Mouse (Mus musculus) lung, postnatal 10 days (tissue): ENCODE measurements around the gene Bcam.

ENCODE experiments used
- DNase-seq: peaks from one replicate; pipeline ENCODE4 v3.0.0; 2021

Bcam gene

DNA sequence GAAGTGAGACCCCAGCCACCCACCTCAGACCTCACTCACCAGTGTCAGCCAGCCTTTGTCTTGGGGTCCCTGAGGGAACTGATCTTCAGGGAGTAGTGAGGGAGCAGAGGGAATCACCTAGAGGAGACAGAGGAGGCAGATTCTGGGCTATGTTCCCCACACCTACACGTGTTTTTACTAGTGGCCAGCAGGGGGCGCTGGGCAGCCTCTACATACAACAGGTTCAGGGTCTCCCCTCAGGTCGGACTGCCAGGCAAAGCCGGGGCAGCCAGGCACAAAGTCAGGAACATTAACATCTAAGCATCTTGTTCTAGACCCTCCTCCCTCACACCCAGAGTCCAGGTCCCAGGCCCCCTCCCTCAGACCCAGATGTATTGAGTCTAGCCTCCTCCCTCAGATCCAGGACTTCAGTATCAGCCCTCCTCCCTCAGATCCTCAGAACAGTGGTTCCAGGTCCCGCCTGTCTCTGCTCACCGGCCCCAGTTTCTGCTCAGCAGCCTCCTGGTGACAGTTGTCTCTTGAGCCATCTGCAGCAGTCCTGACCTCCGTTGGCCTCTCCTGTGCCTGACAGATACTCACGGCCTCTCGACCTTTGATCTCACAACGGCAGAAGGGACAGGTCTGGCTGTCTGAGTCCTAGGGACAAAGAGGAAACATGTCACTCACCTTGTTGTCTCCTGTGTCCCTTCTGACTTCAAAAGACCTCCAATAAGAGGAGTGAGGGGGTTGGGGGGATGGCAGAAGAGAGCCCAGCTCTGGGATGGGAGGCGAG is 14.1 kb upstream of the Bcam start:
- DNase-seq, result no peak

DNA sequence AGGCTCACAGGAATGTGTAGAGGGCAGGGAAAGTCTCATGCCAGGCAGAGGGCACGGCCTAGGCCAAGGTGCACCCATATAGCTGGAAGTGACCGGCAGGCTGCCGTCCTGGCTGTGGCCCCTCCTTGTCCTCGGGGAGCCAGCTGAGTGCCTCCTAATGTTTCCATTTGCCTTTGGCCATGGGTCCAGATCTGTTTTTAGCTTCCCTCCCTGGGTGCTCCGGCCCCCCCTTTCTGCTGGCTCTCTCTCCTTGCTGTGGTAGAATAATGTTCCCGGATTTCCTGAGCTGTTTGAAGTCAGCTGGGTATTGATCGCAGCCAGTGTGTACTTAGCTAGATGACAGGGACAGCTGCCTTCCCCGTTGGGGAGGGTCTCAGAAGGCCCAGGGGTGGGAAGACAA is 12.8 kb upstream of the Bcam start:
- DNase-seq, result peak; percentile 73

DNA sequence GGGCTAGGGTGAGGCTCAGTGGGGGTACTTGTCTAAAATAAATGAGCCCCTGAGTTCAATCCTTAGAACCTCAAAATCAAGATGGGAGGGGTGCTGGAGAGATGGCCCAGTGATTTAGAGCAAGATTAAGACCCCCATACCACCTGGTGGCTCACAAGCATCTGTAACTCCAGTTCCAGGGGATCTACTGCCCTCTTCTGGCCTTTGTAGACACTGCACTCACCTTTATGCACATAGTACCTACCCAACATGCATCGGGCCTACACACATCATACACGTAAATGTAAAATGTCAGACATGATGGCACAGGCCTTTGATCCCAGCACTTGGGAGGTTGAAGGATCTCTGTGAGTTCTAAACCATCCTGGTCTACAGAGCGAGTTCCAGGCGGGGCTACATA is 11.8 kb upstream of the Bcam start:
- peak; percentile 77 for DNase-seq

DNA sequence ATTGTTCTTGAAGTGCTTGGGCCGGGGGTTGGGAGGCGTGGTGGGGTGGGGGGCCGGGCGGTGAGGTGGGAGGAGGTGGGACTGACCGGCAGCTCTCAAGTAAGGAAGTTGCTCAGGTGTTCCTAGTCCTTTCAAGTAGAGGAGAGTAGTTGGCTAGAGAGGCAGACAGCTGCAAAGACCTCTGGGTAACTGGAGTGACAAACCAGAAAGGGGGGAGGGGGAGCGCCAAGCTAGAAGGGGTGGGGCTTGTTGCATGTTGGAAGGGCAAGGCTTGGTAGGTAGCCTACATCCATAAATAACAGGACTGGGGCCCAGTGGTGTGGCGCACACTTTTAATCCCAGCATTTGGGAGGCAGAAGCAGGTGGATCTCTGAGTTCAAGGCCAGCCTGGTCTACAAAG is 10.9 kb upstream of the Bcam start:
- no peak for DNase-seq

DNA sequence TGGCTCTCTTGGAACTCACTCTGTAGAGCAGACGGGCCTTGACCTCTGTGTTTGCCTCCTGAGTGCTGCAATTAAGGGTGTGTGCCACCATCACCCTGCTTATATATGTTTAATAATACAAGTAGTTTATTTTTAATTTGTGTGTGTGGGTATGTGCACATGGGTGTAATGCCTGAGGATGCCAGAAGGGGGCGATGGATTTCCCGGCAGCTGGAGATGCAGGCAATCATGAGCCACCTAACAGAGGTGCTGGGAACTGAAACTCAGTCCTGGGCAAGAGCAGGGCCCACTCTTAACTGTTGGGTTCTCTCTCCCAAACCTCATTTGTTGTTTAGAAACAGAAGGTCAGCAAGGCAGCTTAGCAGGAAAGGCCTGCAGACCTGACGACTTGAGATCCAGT is 9.1 kb upstream of the Bcam start:
- no peak for DNase-seq

DNA sequence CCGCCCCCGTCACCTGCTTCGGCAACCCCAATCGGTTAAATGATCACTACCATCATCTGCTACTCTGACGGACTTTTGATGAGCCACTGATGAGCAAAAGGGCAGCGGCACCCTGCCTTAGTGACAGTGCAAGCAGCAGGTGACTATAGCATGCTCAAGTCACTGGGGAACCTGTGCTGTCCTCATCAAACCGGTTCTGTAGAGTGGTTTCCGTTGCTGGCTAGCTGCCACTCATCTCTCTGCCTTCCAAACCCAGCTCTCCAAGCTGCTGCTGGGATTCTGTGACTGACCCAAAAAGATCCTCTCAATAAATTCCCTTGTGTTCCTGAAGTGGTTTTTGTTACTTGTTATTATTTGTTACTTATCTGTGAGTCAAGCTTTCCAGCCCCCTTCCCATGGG is 7.8 kb upstream of the Bcam start:
- DNase-seq, result peak; percentile 68

DNA sequence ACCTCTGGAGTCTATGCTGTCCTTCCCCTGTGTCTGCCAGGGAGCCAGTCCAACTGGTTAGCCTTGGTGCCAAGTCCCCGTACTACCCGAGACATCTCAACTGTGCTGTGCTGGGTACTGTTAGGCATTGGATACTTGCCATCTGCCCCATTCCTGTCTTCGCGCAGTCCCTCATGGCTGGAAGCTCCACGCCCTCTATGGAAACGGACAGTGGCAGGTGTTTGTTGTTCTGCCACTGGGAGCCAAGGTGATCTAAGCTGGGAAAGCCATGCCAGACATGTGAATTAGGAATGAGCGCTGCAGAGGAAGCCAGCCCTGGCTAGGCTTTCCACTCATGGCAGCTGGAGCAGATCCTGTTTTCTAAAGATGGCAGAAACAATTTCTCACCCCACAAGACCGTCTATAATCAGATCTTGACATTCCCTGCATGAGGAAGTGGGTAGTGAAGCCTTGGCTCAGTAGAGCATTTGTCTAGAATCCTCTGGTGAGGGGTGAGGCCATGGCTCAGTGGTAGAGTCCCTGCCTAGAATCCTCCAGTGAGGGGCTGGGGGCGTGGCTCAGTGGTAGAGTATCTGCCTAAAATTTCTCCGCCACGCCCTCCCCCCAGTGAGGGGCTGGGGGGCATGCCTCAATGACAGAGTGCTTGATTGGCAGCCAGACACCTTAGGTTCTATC is 6.4 kb upstream of the Bcam start:
- no peak for DNase-seq

DNA sequence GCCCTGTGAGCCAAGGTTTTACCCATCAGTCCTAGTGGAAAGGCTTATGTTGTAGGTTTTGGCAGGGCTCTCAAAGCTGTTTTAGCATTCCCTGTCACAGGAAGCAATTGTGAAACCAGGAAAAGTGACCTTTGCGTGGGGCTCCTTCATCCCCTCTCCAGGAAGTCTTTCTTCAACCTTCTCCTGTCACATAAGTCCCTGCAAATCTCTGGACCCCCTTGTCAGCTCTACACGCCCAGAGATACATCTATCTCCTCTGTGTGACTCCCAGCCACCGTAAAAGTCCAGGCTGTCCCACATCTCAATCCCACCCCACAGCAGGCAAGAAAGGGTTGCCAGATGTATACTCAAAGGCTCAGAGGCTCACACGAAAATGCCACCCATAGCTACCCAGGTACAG is 866 bp upstream of the Bcam start:
- no peak for DNase-seq

DNA sequence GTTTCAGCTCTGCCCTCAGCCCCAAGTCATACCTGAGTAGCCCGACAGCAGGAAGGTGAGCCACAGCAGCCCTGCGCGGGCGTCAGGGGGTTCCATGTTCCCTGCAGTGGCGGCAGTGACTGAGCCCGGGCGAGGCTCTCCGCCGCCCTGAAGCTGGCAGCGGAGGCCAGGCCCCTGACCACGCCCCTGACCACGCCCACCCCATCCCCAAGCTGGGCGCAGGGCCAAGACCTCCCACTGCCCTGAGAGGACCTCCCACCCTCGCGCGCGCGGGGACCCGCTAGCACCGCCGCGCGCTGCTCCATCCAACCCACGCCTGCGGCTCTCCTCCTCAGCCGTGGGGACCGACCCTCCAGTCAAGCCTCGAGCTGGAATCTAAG is 451 bp downstream of the Bcam start:
- DNase-seq, result peak; percentile 94

DNA sequence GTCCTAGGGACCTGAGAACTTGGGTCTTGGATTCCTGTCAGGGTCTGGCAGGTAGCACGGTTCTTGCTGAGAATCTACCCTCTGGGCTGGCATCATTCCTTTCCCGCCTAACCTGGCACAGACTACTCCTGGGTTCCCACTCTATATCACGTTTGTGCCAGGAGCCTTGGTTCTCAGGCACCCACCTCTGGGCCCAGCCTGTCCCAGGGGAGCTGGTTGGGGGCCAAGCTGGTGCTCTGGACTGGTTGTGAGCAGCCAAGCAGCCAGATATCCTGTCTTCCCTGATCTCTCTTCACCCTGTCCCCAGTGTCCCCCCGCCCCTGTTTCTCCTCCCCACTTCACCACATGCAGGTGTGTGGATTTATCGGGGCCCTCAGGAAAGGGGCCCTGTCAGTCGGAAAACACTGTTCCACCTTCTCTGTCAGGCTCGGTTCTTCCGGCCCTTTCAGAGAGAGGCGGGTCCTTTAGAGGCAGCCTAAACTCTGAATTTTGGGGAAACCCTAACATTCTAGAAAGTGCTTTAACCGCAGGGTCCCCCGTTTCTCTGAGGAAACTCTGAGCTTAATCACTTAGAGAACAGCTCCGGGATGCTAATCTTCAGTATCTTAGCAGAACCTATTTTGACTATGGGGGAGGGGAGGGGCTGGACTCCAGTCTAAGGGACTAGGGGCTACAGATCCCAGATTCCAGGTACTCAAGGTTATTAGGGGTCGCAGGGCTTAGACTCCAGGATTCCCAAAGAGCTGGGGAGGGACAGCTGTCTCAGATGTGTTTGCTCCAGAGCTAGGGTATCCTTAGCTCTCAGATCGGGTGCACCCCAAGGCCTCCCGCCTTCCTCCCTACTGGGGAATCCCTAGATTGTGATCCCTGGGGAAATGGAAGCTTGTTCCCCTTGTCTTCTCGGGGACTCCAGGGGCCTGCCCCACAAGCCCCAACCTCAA is 1.1 kb downstream of the Bcam start:
- no peak for DNase-seq

DNA sequence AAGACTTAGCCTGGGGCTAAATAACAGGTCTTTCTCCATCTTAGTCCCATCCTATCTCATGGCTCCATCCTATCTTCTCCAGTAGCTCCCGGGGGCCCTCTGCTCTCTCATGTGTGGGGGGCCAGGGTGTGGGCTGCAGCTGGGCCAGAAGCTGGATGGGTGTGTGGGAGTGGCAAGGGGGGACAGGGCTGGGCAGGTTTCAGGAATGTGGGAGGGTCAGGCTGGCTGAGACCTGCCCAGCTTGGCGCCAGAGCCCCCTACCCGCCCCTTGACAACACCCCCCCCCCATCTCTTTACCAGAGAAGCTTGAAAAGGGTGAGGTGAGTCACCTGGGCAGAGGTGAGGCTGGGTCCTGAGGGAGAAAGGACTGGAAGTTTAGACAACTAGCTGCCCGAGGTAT is 1.8 kb downstream of the Bcam start:
- DNase-seq, result peak; percentile 28

DNA sequence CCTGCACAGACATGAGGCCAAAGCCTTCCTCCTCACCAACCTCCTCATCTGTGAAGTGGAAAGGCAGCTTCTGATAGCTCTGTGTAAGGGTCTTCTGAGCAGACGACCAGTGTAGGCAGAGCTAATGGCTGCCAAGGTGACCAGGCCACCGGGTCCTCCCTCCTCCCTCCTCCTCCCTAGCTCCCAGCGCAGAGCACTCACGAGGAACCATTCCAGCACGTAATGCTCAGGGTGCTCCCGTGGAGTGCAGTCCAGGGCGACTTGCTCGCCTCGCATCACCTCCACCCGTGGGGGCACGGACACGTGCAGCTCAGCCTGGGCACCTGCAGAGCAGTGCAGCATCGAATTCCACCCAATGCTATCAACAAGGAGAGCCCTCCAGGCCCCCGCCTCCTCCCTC is 2.6 kb downstream of the Bcam start:
- DNase-seq, result no peak

DNA sequence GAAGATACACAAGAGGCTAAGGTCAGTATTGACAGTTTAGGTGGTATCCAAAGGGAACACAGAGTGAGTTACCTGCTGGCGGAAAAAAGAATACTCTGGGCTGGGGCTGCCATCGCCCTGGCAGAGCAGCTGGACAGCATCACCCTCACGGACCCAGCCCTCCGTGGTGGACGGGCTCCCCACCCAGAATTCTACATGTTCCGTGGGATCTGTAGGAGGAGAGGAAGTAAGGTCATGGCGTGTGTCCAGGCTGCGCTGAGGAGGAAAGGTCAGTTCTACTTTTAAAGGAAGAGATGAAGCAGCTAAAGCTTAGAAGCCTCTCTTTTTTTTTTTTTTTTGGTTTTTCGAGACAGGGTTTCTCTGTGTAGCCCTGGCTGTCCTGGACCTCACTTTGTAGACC is 6.2 kb downstream of the Bcam start:
- no peak for DNase-seq

DNA sequence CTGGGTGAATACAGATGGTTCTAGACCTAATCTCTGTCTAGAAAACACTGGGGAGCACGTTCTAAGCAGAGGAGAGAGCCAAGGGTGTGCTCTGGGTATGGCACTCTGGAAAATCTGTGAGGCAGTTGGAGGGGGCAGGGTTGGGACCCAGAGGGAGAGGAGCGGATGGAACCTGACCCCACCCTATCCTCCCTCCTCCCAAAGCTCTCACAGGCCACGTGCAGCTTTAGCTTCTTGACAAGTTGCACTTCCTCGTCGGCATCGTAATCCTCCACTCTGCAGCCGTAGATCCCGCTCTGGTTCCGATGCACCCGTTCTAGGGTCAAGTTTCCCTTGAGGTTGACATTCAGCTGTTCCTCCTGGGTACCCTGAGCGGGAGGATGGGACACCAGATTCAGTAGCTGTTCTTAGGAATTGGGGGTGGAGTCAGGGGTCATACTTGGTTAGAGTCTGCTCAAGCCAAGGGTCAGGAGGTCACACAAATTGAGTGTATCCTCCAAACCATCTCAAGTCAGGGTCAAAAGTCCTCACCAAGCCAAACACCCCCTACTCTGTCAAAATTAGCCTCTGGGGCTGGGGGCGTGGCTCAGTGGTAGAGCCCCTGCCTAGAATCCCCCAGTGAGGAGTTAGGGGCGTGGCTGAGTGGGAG is 6.9 kb downstream of the Bcam start:
- DNase-seq, result peak; percentile 47

DNA sequence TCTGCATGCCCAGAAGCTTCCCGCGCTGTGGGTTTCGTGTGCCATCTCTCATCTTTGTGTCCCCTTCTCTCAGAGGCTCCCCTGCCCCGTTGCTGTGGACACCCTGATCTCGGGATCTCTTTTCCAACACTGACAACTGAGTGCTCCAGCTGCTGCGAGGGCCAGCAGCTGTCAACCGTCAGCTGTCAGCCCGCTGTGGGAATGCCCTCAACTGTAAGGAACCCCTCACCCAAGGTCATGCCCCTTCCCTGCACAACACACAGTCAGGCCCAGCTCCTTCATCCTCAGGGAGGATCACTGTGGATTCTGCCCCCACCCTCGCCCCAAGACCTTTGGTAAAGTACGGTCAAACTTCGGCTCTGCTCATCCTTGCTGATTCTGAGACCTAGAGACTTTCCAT is 8.5 kb downstream of the Bcam start:
- DNase-seq, result peak; percentile 47

DNA sequence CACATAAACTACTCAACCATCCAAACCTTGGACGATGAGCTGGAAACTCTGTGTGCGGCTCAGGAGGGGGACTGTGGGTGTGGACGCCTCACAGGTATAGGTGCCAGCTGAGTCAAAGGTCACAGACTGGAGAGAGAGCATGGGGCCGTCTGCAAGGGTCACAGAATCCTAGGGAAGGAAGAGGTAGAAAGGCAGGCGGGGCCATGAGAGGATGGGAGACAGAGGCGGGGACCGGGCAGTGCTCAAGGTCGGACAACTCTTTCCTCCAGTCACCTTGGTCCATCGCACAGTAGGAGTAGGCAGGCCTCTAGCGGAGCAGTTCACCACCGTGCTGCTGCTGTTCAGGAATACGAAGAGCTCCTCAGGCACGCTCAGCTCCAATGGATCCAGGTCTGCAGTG is 10.8 kb downstream of the Bcam start:
- DNase-seq, result no peak

DNA sequence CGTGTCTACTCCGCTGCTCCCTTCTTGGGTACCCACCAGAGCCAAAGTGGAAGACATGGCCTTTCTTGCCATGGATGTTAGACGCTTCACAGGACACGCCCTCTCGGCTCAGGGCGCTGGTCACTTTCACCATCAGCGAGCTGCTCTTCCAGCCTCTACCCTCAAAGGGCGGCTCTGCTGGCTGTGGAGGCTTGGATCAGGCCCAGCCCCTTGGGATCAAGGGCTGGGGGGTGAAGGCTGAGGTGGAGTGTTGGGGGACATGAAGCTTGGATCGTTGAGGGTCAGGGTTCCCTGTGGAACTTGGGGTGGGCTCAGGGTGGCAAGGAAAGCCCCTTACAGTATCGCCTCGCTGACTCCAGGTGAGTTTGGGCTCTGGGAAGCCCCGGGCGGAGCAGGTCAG is 12.2 kb downstream of the Bcam start:
- no peak for DNase-seq

DNA sequence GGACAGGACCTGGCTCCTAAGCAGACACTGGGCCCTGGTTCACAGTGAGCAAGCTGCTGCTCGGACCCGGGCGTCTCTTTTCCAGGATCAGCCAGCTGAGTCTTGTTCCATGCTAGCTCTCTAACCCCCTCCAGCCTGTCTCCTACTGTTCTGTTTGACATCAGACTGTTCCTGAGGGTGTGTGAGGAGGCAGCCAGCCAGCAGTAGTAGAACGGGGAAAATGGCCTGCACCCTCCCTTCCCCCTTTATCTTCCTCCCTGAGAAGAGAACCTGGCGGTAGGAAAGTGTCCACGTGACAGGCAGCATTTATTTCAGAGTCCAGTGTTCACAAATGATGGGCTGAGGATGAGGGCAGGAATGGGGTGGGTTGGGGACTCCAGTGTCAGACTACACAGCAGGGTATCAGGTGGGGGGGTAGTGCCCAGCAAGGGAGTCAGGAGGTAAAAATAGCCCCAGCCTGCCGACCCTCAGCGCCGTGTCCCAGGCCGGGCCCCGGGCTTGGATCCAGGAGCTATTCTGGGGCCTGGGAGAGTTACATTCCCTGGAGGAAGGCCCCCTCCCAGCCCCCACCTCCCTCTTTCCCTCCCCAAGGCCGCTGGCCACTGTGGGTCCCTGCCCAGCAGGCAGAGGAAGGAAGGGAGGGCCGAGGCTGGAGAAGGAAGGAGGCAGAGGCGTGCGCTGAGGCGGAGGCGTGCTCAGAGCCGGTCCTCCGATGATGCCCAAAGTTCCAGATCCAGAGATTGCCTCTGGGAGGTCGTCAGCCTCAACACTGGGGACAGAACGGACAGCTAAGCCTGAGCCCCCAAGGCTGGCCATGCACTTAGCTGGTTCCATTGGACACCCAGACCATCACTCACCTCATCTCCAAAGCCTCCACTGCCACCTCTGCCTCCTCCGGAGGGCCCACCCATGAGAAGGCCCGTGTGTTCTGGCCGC is 14.7 kb downstream of the Bcam start:
- peak; percentile 88 for DNase-seq

DNA sequence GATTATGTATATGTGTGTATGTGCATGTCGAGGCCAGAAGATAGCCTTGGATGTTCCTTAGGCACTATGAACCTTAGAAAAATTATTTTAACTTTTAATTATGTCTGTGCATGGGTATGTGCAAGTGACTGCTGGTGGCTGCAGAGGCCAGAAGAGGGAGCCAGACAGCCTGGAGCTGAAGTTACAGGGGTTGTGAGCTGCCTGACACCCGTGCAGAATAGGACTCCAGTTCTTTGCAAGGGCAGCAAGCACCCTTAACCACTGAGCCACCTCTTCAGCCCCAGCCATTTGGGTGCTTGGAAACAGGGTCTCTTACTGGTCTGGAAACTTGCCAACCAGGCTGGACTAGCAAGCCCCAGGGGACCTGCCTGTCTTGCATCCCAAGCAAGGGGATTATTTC is 15.8 kb downstream of the Bcam start:
- DNase-seq, result peak; percentile 33

DNA sequence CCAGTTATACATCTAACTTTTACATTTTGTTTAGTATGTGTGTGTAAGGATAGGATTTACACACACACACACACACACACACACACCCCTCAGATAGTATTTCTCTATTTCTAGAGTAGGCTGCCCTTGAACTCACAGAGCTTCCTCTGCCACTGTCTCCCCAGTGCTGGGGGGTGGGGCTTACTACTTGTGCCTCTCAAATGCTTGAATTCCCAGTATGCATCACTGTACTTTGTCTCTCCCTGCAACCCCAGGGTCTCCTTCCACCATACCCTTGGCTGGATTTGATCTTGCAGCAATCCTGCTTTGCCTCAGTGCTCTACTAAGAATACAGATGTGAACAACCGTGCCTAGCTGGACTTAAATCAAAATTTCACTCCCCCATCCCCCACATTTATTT is 16.8 kb downstream of the Bcam start:
- peak; percentile 31 for DNase-seq

DNA sequence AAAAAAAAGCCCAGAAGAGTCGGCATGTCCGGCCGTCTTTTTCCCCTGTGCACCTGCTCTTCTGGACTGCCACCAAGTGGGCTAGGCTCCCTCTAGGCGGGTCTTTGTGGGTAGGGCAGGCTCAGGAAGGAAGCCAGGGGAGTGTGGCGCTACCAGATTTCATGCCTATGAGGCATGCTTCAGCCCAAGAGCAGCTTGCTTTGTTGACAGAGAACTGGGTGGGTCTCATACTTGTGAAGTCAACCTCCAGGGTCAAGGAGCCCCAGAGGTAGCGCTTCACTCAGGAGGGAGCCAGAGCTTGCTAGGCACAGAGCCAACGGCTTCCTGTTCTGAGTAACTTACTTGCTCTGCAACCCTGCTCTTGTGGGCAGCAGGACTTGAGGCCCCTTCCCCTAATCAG is 17.2 kb downstream of the Bcam start:
- DNase-seq, result peak; percentile 85

DNA sequence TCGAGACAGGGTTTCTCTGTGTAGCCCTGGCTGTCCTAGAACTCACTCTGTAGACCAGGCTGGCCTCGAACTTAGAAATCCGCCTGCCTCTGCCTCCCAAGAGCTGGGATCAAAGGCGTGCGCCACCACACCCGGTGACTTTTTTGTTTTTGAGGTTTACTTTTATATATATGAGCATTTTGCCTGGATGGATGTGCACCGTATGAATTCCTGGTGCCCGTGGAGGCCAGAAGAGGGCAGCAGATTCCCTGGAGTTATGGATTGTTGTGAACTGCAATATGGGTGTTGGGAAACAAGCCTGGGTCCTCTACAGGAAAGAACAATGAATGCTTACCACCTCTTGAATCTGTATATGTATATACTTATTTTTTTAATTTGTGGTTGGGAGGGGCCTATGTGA is 18.2 kb downstream of the Bcam start:
- peak; percentile 53 for DNase-seq
